Mouse (Mus musculus) lung, embryonic 14.5 days (tissue): ENCODE data around the gene Bicc1. TPM values are rescaled to one million over a fixed set of nuclear protein-coding genes. Genes with fewer than 3 reads are reported as not detected.

Experiments
- ATAC-seq: fragments of 200-750 bp; cut with Nextera tagmentation; 2 replicates; pipeline ENCODE4 v1.8.0; 2017; ENCODE audit warnings: mild to moderate bottlenecking, moderate TSS enrichment, moderate library complexity; ENCODE audit not compliant: insufficient read depth
- DNase-seq: peaks from one replicate; pipeline ENCODE4 v3.0.0-alpha.2; 2015
- H3K27ac ChIP-seq: fragments of 300-500 bp; sonication (generic); 2 replicates; pipeline ENCODE4 v1.5.1; 2014; ENCODE audit warnings: low read depth, mild to moderate bottlenecking, moderate library complexity
- H3K27me3 ChIP-seq: fragments of 300-500 bp; sonication (generic); 2 replicates; pipeline ENCODE4 v1.6.1; 2014; ENCODE audit warnings: low read length, control low read depth; ENCODE audit not compliant: insufficient read depth
- H3K36me3 ChIP-seq: fragments of 300-500 bp; sonication (generic); 2 replicates; pipeline ENCODE4 v1.6.1; 2014; ENCODE audit warnings: control low read depth; ENCODE audit not compliant: insufficient read depth
- H3K4me1 ChIP-seq: fragments of 300-500 bp; sonication (generic); 2 replicates; pipeline ENCODE4 v1.6.1; 2014; ENCODE audit warnings: antibody characterized with exemption, control low read depth; ENCODE audit not compliant: insufficient read depth
- H3K4me2 ChIP-seq: fragments of 300-500 bp; sonication (generic); 2 replicates; pipeline ENCODE4 v1.6.1; 2014; ENCODE audit warnings: mild to moderate bottlenecking
- H3K4me3 ChIP-seq: fragments of 300-500 bp; sonication (generic); 2 replicates; pipeline ENCODE4 v1.5.1; 2014; ENCODE audit warnings: low read depth, low read length
- H3K9ac ChIP-seq: fragments of 300-500 bp; sonication (generic); 2 replicates; pipeline ENCODE4 v1.6.1; 2014
- H3K9me3 ChIP-seq: fragments of 300-500 bp; sonication (generic); 2 replicates; pipeline ENCODE4 v1.6.1; 2016; ENCODE audit warnings: low read depth, low read length, control low read depth
- CTCF ChIP-seq: IDR thresholded peaks from 2 replicates; pipeline ENCODE4 v1.5.1; 2016; ENCODE audit warnings: antibody characterized with exemption, low read depth
- WGBS: fragments of 180-500 bp; shearing (Covaris S2); extraction: QIAGEN DNeasy Blood & Tissue Kit; methylation state at CpG from one replicate; pipeline ENCODE4 v1.1.7; 2014; 5-methylcytosine and 5-hydroxymethylcytosine counted together
- polyA plus RNA-seq: library from polyadenylated mRNA; unstranded; fragments of >200 nt; fragmentation: Nextera tagmentation; extraction: Ambion mirVana; gene quantifications from 2 replicates; pipeline ENCODE4 v1.2.1, GENCODE M21; 2014

Bicc1 gene
- polyA plus RNA-seq = 26.4 and 27.9 TPM in 2 replicates

DNA sequence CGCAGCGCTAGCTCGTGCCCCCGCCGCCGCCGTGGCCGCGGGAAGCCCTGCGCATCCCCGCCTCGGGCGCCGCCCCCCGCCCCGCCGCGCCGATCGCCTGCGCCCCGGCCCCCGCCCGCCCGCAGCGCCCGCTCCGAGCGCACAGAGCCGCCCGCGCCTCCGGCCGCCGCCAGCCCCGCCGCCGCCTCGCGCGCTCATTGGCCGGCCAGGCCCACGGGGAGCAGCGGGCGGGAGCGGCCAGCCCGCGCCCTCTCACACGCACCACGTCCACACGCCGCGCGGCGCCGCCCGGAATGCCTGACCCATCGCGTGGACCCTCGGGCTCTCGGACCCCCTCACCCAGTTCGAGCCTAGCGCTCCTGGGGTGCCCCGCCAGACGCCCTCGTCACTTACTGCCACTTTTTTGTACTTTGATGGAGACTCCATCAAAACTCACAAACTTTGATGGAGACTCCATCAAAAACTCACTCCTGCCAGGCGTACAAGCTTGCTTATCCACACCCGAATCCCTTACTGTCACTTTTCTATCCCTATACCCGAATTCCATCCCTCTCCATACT is at the start of gene Bicc1:
Bicc1 (minus strand) TSS at position 25 of the 560 bp plus-strand sequence.
- no peaks in the 10 kb centered on the region for H3K4me1 ChIP-seq
- peak within 1 kb of the TSS; percentile 80; the same call in 1 of the 2 replicates for H3K27ac ChIP-seq
- peak; percentile 80 for DNase-seq
- peak within 1 kb of the TSS; percentile 79 for H3K9ac ChIP-seq
- H3K9me3 ChIP-seq = no peaks in the 10 kb centered on the region
- peak within 1 kb of the TSS; percentile 70 for H3K4me3 ChIP-seq
- WGBS = under 1% methylated on average over 62 of the region's 69 CpGs
- H3K27me3 ChIP-seq = 0 out of 2 replicates have a peak, but pooled peaks cover 8% of the 10 kb centered on the region
- no peak for TF ChIP-seq CTCF
- H3K36me3 ChIP-seq = no peaks in the 10 kb centered on the region
- peak within 1 kb of the TSS; percentile 83 for H3K4me2 ChIP-seq
- peak; percentile 95 for ATAC-seq

DNA sequence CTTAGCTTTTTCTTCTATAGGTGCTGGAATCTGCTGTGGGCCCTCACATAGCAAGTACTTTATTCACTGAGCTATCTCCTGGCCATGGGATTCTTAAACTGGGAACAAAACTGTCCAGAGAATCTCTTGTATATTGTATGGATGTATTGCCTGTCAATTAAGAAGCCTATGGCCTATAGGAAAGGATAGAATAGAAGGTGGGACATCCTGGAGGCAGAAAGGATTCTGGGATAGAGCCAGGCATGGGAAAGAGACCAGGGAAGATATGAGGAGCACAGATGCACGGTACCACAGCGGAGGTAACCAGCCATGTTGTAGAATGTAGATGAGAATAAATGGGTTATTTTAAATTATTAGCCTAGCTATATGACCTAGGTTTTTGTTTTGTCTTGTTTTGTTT is 42.0 kb upstream of the Bicc1 start:
- Histone ChIP-seq H3K4me3 (no peak overlapping the region), H3K9me3 (no peaks in the 10 kb centered on the region), H3K4me1 (no peaks in the 10 kb centered on the region), H3K9ac (no peak overlapping the region), H3K27me3 (no peaks in the 10 kb centered on the region), H3K27ac (no peak overlapping the region), H3K4me2 (no peak overlapping the region), H3K36me3 (no peaks in the 10 kb centered on the region)
- ATAC-seq (no peak), DNase-seq (no peak)
- 88% methylated on average over 2 of the region's 2 CpGs for WGBS
- TF ChIP-seq CTCF = no peak

DNA sequence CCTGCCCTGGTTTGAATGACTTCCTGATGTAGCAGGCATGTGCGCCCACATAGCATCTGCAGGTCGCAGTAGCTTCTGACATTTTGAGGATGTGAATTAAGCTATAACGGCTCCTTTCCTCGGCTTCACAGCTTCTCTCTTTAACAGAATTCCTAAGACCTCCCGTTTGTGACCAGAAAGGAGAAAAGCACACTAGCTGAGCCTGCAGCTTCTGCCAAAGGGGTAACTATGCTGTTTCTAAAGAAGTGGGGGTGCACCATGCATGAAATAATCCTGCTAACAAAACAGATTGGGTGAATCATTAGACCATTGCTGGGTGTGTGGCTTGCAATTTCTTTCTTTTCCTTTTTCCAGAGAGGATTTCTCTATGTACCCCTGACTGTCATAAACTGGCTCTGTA is 41.5 kb upstream of the Bicc1 start:
- H3K9ac ChIP-seq = no peak overlapping the region
- no peak for TF ChIP-seq CTCF
- H3K4me1 ChIP-seq = no peaks in the 10 kb centered on the region
- no peaks in the 10 kb centered on the region for H3K27me3 ChIP-seq
- no peak for DNase-seq
- H3K36me3 ChIP-seq = no peaks in the 10 kb centered on the region
- H3K4me2 ChIP-seq = no peak overlapping the region
- H3K4me3 ChIP-seq = no peak overlapping the region
- no peak overlapping the region for H3K27ac ChIP-seq
- no peak for ATAC-seq
- WGBS = 58% methylated on average over 5 of the region's 5 CpGs
- no peaks in the 10 kb centered on the region for H3K9me3 ChIP-seq

DNA sequence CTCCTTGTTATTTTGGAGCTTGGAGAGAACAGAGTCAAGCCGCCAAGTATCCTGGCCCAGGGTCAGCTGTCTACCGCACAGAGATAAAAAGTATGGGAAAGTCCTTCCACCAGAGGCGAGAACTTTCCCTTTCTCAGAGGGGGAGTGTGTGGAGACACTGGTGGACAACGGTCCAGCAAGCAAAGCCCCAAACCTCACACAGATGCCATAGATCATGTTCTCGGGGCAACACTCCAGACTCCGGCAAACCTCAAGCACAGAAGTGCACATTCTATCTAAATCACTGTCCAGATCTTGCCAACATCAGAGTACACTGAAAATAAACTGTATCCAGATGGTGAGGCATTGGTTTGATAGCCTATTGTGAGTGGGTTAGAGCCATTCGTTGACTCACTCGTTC is 39.2 kb upstream of the Bicc1 start:
- no peak overlapping the region for H3K9ac ChIP-seq
- H3K4me2 ChIP-seq = no peak overlapping the region
- no peak for TF ChIP-seq CTCF
- 63% methylated on average over 8 of the region's 8 CpGs for whole genome bisulfite sequencing
- peak; percentile 16 for DNase-seq
- H3K36me3 ChIP-seq = no peaks in the 10 kb centered on the region
- peaks cover 5% of the 10 kb centered on the region; the same call in 1 of the 2 replicates for H3K4me1 ChIP-seq
- H3K27ac ChIP-seq = no peak overlapping the region
- no peaks in the 10 kb centered on the region for H3K9me3 ChIP-seq
- no peaks in the 10 kb centered on the region for H3K27me3 ChIP-seq
- H3K4me3 ChIP-seq = no peak overlapping the region
- ATAC-seq = no peak

DNA sequence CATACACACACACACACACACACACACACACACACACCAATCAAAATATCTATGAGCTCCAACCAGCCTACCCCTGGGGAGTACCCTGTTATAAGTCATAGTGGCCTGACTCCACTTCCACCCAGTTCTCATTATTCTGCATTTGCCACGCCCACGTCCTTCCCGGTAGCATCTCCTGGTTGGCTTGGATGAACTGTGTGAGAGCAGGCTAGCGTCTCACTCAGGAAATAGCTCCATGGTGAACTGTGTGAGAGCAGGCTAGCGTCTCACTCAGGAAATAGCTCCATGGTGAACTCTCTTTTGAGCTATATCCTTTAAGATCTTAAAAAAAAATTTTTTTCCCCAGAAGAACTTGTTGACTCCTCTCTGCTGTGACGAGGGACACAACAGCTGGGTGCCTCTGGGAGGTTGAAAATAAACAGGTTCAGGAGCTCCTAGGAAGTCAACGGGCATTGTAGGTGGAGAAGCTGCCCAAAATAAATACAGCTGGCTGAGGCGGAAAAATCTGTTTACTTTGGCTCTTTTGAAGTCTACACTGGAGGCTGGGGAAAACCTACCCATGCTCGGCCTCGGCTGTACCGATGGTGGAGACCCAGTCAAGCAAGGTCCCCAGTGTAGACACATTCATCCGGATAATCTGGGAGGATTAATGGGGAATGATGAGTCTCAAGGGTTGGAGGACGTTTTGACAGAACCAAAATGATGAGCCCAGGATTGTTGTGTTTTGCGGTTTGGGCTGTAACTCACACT is 37.7 kb upstream of the Bicc1 start:
- Histone ChIP-seq H3K27ac (no peak overlapping the region), H3K4me1 (peaks cover 13% of the 10 kb centered on the region; the same call in 1 of the 2 replicates), H3K4me3 (no peak overlapping the region), H3K4me2 (no peak overlapping the region), H3K9ac (no peak overlapping the region), H3K9me3 (no peaks in the 10 kb centered on the region), H3K36me3 (no peaks in the 10 kb centered on the region), H3K27me3 (no peaks in the 10 kb centered on the region)
- DNase-seq (peak; percentile 38), ATAC-seq (peak; percentile 61)
- 31% methylated on average over 14 of the region's 14 CpGs for WGBS
- TF ChIP-seq CTCF = no peak

DNA sequence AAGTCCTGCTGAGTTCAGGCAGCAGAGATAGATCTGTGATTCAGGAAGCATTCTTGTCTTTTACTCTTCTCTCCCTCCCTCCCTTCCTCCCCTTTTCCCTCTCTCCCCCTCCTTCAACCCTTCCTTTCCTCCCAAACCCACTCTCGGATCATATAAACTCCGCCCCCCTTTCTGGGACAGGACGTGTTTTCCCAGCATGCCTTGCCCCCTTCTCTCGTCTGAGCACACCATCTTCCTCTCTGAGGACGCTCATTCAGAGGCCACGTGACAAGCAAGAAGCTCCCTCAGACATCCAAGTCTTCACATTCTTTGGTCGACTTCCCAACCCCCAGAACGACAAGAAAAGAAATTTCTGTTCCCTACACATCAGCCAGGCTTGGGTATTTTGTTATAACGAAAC is 36.0 kb upstream of the Bicc1 start:
- TF ChIP-seq CTCF = no peak
- Histone ChIP-seq H3K4me2 (0 out of 2 replicates have a peak overlapping the region, but pooled peaks have one; percentile 10), H3K4me1 (peaks cover 13% of the 10 kb centered on the region; the same call in 1 of the 2 replicates), H3K4me3 (no peak overlapping the region), H3K27ac (no peak overlapping the region), H3K36me3 (no peaks in the 10 kb centered on the region), H3K27me3 (no peaks in the 10 kb centered on the region), H3K9ac (no peak overlapping the region), H3K9me3 (no peaks in the 10 kb centered on the region)
- peak; percentile 59; the same call in 1 of the 2 replicates for ATAC-seq
- DNase-seq = peak; percentile 62
- 34% methylated on average over 9 of the region's 9 CpGs for WGBS

DNA sequence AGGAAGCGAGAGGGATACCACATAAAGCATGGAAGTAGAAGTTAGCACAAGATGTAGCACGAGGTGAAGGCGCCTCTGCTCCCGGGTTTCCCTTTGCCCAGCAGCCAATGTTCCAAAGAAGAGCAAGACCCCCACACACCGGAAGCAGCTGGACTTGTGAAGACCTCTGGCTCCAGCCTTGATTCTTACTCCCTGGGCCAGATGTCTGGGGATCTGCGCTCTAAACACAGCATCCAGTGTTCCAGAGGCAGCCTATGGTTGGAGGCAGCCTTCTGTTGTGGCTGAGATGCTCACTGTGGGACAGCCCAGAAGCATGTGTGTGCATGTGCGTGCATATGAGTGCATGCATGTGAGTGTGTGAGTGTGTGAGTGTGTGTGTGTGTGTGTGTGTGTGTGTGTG is 35.2 kb upstream of the Bicc1 start:
- DNase-seq = peak; percentile 19
- H3K4me1 ChIP-seq = peaks cover 13% of the 10 kb centered on the region; the same call in 1 of the 2 replicates
- no peak for ATAC-seq
- no peak overlapping the region for H3K27ac ChIP-seq
- no peak for TF ChIP-seq CTCF
- no peak overlapping the region for H3K4me3 ChIP-seq
- H3K9me3 ChIP-seq = no peaks in the 10 kb centered on the region
- H3K36me3 ChIP-seq = no peaks in the 10 kb centered on the region
- no peaks in the 10 kb centered on the region for H3K27me3 ChIP-seq
- H3K4me2 ChIP-seq = no peak overlapping the region
- 77% methylated on average over 7 of the region's 7 CpGs for WGBS
- H3K9ac ChIP-seq = no peak overlapping the region
